Mouse (Mus musculus) midbrain, embryonic 11.5 days (tissue): ENCODE measurements around the gene Olfr1287. TPM values are rescaled to one million over a fixed set of nuclear protein-coding genes. Genes with fewer than 3 reads are reported as not detected.

Experiments used
- ATAC-seq: fragments of 200-750 bp; cut with Nextera tagmentation; 2 replicates; pipeline ENCODE4 v1.8.0; 2017; ENCODE audit warnings: moderate TSS enrichment, moderate library complexity; ENCODE audit not compliant: low FRiP score
- DNase-seq: peaks from one replicate; pipeline ENCODE4 v3.0.0; 2015; ENCODE audit warnings: low spot score; ENCODE audit errors: missing footprints
- H3K27ac ChIP-seq: fragments of 300-500 bp; sonication (generic); 2 replicates; pipeline ENCODE4 v1.5.1; 2014; ENCODE audit warnings: low read depth, low read length
- H3K27me3 ChIP-seq: fragments of 300-500 bp; sonication (generic); 2 replicates; pipeline ENCODE4 v1.6.1; 2014; ENCODE audit warnings: mild to moderate bottlenecking, low read length, moderate library complexity, mixed read lengths; ENCODE audit not compliant: control insufficient read depth, insufficient read depth
- H3K36me3 ChIP-seq: fragments of 300-500 bp; sonication (generic); 2 replicates; pipeline ENCODE4 v1.6.1; 2014; ENCODE audit warnings: mild to moderate bottlenecking, low read length, moderate library complexity, mixed read lengths; ENCODE audit not compliant: control insufficient read depth, insufficient read depth
- H3K4me1 ChIP-seq: fragments of 300-500 bp; sonication (generic); 2 replicates; pipeline ENCODE4 v1.6.1; 2014; ENCODE audit warnings: low read length; ENCODE audit not compliant: control insufficient read depth, insufficient read depth
- H3K4me2 ChIP-seq: fragments of 300-500 bp; sonication (generic); 2 replicates; pipeline ENCODE4 v1.6.1; 2014; ENCODE audit warnings: mild to moderate bottlenecking, moderate library complexity
- H3K4me3 ChIP-seq: fragments of 300-500 bp; sonication (generic); 2 replicates; pipeline ENCODE4 v1.5.1; 2014; ENCODE audit warnings: low read depth, low read length
- H3K9ac ChIP-seq: fragments of 300-500 bp; sonication (generic); 2 replicates; pipeline ENCODE4 v1.6.1; 2014; ENCODE audit warnings: low read length
- H3K9me3 ChIP-seq: fragments of 300-500 bp; sonication (generic); 2 replicates; pipeline ENCODE4 v1.6.1; 2016; ENCODE audit warnings: low read length; ENCODE audit not compliant: control insufficient read depth
- WGBS: fragments of 180-500 bp; shearing (Covaris S2); extraction: QIAGEN DNeasy Blood & Tissue Kit; methylation state at CpG from one replicate; pipeline ENCODE4 v1.1.7; 2014; 5-methylcytosine and 5-hydroxymethylcytosine counted together
- polyA plus RNA-seq: library from polyadenylated mRNA; unstranded; fragments of >200 nt; fragmentation: Nextera tagmentation; extraction: Ambion mirVana; gene quantifications from 2 replicates; pipeline ENCODE4 v1.2.1, GENCODE M21; 2014

Gene Olfr1287
- not detected in 2 replicates for polyA plus RNA-seq

DNA sequence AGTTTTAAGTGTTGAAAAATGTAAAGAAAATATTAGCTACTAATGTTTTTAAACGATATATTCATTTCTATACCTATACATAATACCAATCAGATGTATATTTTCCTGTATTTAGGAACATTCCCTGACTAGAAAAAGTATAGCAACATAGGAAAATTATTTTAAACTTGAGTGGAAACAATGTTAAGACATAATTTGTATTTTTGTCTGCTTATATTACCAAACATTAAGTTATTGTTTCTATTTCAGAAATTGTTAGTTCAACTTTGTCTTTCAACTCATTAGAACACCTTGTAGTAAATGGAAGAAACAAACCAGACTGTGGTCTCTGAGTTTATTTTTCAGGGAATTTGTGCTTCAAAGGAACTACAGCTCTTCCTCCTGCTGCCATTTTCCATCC lies at the start of gene Olfr1287:
Olfr1287 (plus strand) TSS at position 301 of the 400 bp plus-strand sequence.
- no peak within 1 kb of the TSS for H3K4me3 ChIP-seq
- WGBS, result 76% methylated on average over 1 of the region's 1 CpGs
- no peak within 1 kb of the TSS for H3K27ac ChIP-seq
- DNase-seq, result no peak
- ATAC-seq, result no peak
- H3K36me3 ChIP-seq, result no peaks in the 10 kb centered on the region
- no peaks in the 10 kb centered on the region for H3K9me3 ChIP-seq
- no peak within 1 kb of the TSS for H3K9ac ChIP-seq
- H3K4me2 ChIP-seq, result no peak within 1 kb of the TSS
- H3K27me3 ChIP-seq, result no peaks in the 10 kb centered on the region
- H3K4me1 ChIP-seq, result no peaks in the 10 kb centered on the region

GRCm38 (mm10) chr2:111422931-111423330 lies 26.0 kb upstream of the Olfr1287 start, which contains the start of gene Olfr1286:
Olfr1286 (minus strand) TSS chr2:111423115.
- Histone ChIP-seq H3K36me3 (no peaks in the 10 kb centered on the region), H3K9me3 (no peaks in the 10 kb centered on the region), H3K9ac (no peak within 1 kb of the TSS), H3K27ac (no peak within 1 kb of the TSS), H3K4me2 (no peak within 1 kb of the TSS), H3K4me1 (no peaks in the 10 kb centered on the region), H3K4me3 (no peak within 1 kb of the TSS), H3K27me3 (no peaks in the 10 kb centered on the region)
- WGBS, result 65% methylated on average over 1 of the region's 1 CpGs
- no peak for ATAC-seq
- no peak for DNase-seq

- no peaks in the 10 kb centered on the region for H3K36me3 ChIP-seq
- no peaks in the 10 kb centered on the region for H3K4me1 ChIP-seq
- no peak within 1 kb of the TSS for H3K9ac ChIP-seq
- ATAC-seq (no peak), DNase-seq (no peak)
- H3K4me3 ChIP-seq, result no peak within 1 kb of the TSS
- H3K27ac ChIP-seq, result no peak within 1 kb of the TSS
- no peaks in the 10 kb centered on the region for H3K27me3 ChIP-seq
- WGBS, result 88% methylated on average over 1 of the region's 1 CpGs
- H3K9me3 ChIP-seq, result no peaks in the 10 kb centered on the region
- no peak within 1 kb of the TSS for H3K4me2 ChIP-seq
Observed at GRCm38 (mm10) chr2:111473801-111474200, 24.9 kb downstream of the Olfr1287 start, which contains the start of gene Olfr1288. Olfr1288 (plus strand) TSS chr2:111474101.

GRCm38 (mm10) chr2:111480519-111480918 lies 31.6 kb downstream of the Olfr1287 start, which contains the start of gene Olfr1289:
Olfr1289 (plus strand) TSS chr2:111480819.
- H3K9me3 ChIP-seq, result no peaks in the 10 kb centered on the region
- H3K4me2 ChIP-seq, result no peak within 1 kb of the TSS
- no peak within 1 kb of the TSS for H3K27ac ChIP-seq
- ATAC-seq (no peak), DNase-seq (no peak)
- H3K36me3 ChIP-seq, result no peaks in the 10 kb centered on the region
- H3K4me3 ChIP-seq, result no peak within 1 kb of the TSS
- H3K27me3 ChIP-seq, result no peaks in the 10 kb centered on the region
- H3K4me1 ChIP-seq, result no peaks in the 10 kb centered on the region
- WGBS, result 86% methylated on average over 1 of the region's 1 CpGs
- no peak within 1 kb of the TSS for H3K9ac ChIP-seq

DNA sequence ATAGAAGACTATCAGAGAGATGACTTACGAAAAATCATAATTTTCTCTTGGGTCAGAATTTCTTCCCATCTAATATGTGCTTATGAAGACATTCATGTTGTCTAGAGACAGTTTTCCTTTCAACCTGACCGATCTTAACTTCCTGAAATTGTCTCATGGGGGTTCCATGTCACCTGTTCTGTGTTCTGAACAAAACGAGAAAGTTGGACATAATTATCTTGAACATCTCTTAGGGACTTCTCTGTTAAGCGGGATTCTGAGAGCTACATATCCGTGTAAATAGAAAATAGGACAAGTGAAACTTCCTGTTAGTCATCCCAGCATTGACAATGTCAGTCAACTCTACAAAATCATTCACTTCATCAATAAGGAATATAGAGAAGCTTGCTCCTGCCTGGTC lies 44.8 kb downstream of the Olfr1287 start, which contains the start of gene Olfr1290:
Olfr1290 (minus strand) TSS at position 101 of the 400 bp plus-strand sequence.
- ATAC-seq, result no peak
- no peak within 1 kb of the TSS for H3K9ac ChIP-seq
- H3K4me2 ChIP-seq, result no peak within 1 kb of the TSS
- H3K27me3 ChIP-seq, result no peaks in the 10 kb centered on the region
- no peaks in the 10 kb centered on the region for H3K4me1 ChIP-seq
- WGBS, result 84% methylated on average over 5 of the region's 5 CpGs
- H3K27ac ChIP-seq, result no peak within 1 kb of the TSS
- no peaks in the 10 kb centered on the region for H3K36me3 ChIP-seq
- DNase-seq, result no peak
- no peaks in the 10 kb centered on the region for H3K9me3 ChIP-seq
- H3K4me3 ChIP-seq, result no peak within 1 kb of the TSS

DNA sequence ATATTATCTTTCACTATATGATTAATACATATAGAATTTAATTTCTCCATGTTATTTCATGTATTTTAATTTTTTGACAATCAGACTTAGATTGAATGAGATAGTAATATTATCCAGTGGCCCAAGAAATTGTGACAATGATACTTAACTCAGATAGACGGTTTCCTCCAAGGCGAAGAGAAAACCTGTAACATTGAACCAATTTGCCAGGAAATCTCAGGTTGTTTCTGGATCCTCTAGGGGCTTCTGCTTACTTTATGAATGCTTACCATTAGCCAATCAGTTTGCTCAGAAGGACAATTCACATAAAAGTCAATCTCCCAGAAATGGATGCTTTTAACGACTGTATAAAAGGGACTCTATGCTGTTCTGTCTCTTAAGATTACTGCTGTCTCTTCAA lies 47.9 kb downstream of the Olfr1287 start, which contains the start of gene Olfr1291-ps1:
Olfr1291-ps1 (plus strand) TSS at position 301 of the 400 bp plus-strand sequence.
- no peak within 1 kb of the TSS for H3K27ac ChIP-seq
- H3K4me2 ChIP-seq, result no peak within 1 kb of the TSS
- no peaks in the 10 kb centered on the region for H3K4me1 ChIP-seq
- 93% methylated on average over 3 of the region's 3 CpGs for WGBS
- H3K27me3 ChIP-seq, result no peaks in the 10 kb centered on the region
- no peaks in the 10 kb centered on the region for H3K9me3 ChIP-seq
- no peak within 1 kb of the TSS for H3K9ac ChIP-seq
- no peak within 1 kb of the TSS for H3K4me3 ChIP-seq
- ATAC-seq, result no peak
- no peak for DNase-seq
- H3K36me3 ChIP-seq, result no peaks in the 10 kb centered on the region

Other genes with a start within 250 kb of the Olfr1287 start
- gene 4930430A15Rik, start 219.5 kb upstream of the Olfr1287 start, polyA plus RNA-seq, result not detected in 2 replicates
- not detected in 2 replicates for gene Olfr1275, start 213.9 kb upstream of the Olfr1287 start, polyA plus RNA-seq
- gene Olfr1276, start 194.6 kb upstream of the Olfr1287 start, polyA plus RNA-seq, result not detected in 2 replicates
- not detected in 2 replicates for gene Olfr1277, start 175.0 kb upstream of the Olfr1287 start, polyA plus RNA-seq
- gene Olfr1278, start 159.0 kb upstream of the Olfr1287 start, polyA plus RNA-seq, result not detected in 2 replicates
- gene Olfr1279, start 148.5 kb upstream of the Olfr1287 start, polyA plus RNA-seq, result 0.04 TPM in 1 of 2 replicates, not detected in the other
- gene Olfr1280, start 135.1 kb upstream of the Olfr1287 start, polyA plus RNA-seq, result not detected in 2 replicates
- gene Olfr1281, start 122.6 kb upstream of the Olfr1287 start, polyA plus RNA-seq, result not detected in 2 replicates
- not detected in 2 replicates for gene Olfr1282, start 113.1 kb upstream of the Olfr1287 start, polyA plus RNA-seq
- not detected in 2 replicates for gene Olfr1283, start 82.4 kb upstream of the Olfr1287 start, polyA plus RNA-seq
- not detected in 2 replicates for gene Olfr1284, start 73.6 kb upstream of the Olfr1287 start, polyA plus RNA-seq
- gene Olfr1286, start 26.0 kb upstream of the Olfr1287 start, polyA plus RNA-seq, result not detected in 2 replicates
- not detected in 2 replicates for gene Olfr1288, start 25.0 kb downstream of the Olfr1287 start, polyA plus RNA-seq
- not detected in 2 replicates for gene Olfr1289, start 31.7 kb downstream of the Olfr1287 start, polyA plus RNA-seq
- gene Olfr1290, start 44.7 kb downstream of the Olfr1287 start, polyA plus RNA-seq, result 0.16 TPM in 1 of 2 replicates, not detected in the other
- gene Olfr1291-ps1, start 48.0 kb downstream of the Olfr1287 start, polyA plus RNA-seq, result not detected in 2 replicates
- not detected in 2 replicates for gene Olfr1293-ps, start 76.1 kb downstream of the Olfr1287 start, polyA plus RNA-seq
- not detected in 2 replicates for gene Olfr1294, start 91.1 kb downstream of the Olfr1287 start, polyA plus RNA-seq
- not detected in 2 replicates for gene Olfr1295, start 120.5 kb downstream of the Olfr1287 start, polyA plus RNA-seq
- gene Olfr1297, start 177.4 kb downstream of the Olfr1287 start, polyA plus RNA-seq, result not detected in 2 replicates
- gene Olfr1298, start 200.1 kb downstream of the Olfr1287 start, polyA plus RNA-seq, result not detected in 2 replicates
- not detected in 2 replicates for gene Olfr1299, start 212.3 kb downstream of the Olfr1287 start, polyA plus RNA-seq